Mouse (Mus musculus): ENCODE measurements at regions not wholly inside any gene's neighbourhood (a gene's known extent, or its start where the extent isn't known, plus 50 kb on each side); places are given as distances from the start of the nearest gene placed in this dataset.

DNA sequence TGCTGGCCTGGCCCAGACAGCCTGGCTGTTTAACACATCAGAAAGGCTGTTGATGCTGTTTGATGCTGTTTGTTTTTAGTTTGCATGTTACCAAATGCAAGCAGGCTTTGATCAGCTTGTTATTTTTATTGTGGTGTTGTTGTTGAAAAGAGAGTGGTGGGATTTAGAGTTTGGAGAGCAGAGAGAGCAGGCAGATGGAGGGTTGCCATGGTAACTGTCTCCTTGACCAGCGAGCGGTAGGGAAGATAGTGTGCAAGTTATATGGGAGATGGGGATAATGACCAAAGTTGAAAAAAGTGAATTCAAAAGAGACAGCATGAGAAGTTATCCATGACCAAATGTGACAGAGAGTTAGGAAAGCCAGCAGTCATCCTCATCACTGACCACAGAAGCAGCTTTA, 83.3 kb downstream of the Cmc2 start:
- DNase-seq (ENCODE audit: low spot score), result no peak

DNA sequence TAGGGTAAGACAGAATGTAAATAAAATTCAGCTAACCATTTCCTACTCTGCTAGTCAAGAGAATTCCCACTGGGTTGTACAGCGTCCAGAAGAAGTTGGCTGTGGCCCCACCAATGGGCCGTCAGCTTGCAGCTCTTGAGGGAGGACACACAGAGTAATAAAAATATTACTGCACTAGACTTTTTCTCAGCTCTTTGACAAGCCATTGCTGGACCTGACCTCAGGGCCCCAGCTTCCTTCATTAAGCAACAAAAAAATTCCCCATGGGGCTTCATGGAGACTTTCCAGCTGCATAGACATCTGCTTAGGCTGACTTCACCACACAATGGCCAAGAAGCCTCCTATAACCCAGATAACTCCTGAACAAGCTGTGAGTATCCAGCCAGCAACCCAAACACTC, 89.1 kb downstream of the Cmc2 start:
- DNase-seq (ENCODE audit: low spot score), result peak; percentile 8

DNA sequence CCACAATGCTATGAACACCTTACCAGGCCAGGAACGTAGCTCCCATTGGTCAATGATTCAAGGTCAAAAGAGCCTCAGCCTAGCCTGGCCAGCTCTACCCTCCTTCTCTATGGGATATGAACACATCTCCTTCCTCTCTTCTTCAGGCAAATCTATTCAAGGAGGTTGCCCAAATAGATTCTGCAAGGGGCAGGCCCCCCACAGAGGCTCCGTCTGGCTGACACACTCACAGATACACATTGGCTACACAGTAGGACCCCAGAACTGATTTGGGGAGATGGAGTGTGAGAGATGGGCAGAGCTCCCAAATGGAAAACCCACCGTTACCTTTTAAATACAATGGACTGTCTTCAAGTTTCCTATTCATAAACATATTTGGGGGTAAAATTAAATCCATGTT, 91.6 kb downstream of the Cmc2 start:
- no peak for DNase-seq (ENCODE audit: low spot score)

DNA sequence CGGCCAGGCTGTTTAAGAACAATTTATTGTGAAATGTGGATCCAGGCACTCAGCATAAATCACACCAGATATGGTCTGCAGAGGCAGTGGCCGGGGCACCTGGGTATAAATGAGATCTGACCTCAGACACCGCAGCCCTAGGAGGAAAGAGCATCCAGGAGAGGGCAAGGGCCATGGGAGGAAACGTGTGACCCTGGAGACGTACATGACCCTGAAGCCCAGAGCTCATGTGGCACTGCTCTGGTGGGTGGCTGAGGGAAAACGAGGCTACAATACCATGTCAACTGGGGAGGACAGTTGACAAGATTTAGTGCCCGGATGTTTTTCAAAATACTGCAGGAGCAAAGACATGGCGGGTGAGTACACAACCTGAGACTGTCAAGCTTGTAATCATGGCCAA, 93.0 kb downstream of the Cmc2 start:
- DNase-seq (ENCODE audit: low spot score), result no peak

DNA sequence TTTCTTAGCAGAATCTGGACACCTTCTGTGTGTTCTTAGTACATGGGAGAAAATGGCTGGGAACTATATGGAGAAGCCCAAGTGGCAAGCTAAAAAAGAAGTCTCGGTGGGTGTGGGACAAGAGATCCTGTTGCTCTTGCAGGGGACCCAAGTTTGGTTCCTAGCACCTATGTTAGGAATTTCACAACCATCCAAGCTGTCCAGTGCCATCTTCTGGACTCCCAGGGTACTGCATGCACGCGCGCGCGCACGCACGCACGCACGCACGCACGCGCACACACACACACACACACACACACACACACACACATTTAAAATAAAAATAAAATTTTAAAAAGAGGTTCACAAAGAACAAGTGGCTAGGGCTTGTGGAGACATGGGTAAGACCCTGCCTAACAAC, 94.1 kb downstream of the Cmc2 start:
- DNase-seq (ENCODE audit: low spot score), result no peak

DNA sequence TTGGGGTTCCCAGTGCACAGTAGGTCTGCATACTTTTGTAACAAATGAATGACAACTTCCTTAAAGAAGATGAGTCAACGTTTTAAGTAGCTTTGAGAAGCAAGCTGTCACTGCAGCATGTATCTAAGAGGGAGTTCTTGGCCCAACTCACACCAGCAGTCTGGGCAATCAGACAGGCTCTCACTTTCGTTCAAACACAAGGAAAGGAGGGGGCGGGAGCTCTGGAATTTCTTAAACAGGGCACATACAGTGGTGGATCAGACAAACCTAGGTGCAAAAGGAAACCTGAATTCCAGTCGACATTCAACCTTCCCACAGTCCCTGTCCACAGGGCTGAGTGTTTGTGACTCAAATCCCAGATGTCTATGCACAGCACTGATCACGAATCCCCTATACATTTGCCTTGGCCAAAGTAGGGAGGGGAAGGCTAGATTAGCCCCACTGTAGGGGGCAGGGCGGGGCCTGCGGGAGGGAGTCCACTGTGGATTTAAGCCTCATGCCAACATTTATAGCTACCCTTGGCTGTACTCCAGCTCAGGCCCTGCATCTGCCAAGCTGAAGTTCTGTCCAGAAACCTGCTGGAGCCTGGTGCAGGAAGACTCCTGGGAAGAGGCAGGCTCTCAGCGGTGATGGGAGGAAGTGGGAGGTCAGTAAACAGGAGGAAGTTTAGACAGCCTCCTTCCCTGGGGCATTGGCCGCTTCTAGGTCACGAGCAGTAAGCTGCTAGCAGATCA, 81.5 kb upstream of the Cdyl2 start:
- DNase-seq (ENCODE audit: low spot score), result peak; percentile 9

DNA sequence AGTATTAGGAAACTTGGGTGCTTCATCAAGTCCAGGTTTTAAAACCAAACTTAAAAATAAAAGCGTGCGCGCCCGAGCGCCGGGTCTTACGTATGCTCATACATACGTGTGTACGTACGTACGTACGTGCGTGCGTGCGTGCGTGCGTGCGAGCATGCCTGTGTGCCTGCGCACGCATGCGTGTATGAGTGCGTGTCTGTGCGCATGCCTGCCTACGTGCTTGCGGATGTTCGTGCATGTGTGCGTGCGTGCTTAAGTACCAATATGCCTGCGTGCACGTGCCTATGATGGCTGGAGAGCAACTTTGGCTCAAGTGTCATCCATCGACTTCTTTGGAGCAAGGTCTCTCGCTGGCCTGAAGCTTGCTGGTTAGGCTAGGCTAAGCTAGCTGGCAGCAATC, 68.5 kb upstream of the Cdyl2 start:
- DNase-seq (ENCODE audit: low spot score), result no peak

DNA sequence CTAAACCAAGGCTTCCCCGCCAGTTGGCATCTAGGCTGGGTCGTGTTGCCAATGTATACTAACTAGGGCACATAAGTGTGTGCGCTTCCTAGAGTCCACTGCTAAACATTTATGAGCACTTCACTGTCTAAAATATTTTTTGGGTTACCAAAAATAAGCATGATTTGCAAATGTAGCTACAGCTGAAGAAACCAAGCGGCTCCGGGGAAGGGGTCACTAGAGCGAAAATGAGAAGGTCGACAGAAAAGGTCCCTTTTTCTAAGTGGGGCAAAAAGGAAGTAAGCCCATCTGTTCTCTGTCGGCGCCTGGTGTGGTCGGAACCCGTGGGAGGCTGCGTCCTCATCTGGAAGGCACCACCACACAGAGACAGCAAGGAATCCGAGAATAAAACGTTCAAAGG, 67.8 kb upstream of the Cdyl2 start:
- DNase-seq (ENCODE audit: low spot score), result no peak

DNA sequence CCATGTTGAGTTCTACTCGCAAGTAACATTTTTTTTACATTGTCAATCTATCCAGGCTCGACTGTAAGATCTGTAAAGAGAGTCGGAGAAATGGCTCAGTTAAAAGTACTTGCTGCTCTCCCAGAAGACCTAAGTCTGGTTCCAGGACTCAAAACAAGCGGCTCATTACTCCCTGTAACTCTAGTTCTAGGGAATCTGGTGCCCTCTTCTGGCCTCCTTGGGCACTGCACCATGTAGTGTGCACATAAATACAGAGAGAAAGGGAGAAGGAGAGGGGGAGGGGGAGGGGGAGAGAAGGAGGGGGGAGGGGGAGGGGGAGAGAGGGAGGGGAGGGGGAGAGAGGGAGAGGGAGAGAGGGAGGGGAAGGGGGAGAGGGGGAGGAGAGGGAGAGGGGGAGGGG, 66.2 kb upstream of the Cdyl2 start:
- DNase-seq (ENCODE audit: low spot score), result no peak

DNA sequence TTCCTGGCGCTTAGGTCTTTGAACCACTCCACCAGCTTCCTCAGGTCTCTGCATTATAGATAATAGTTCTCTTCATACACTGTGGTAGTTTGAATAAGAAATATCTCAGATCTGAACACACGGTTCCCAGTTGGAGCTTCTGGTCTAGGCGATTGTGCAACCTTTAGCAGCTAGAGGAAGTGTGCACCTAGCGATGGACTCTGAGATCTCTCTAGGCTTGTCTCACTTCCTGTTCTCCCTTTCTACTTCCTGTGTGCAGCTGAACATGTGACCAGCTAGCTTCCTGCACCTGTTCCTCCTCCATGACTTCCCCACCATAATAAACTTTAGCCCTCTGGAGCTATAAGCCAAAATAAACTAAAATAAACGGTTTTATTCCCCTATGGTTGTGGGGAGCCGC, 62.9 kb upstream of the Cdyl2 start:
- no peak for DNase-seq (ENCODE audit: low spot score)

DNA sequence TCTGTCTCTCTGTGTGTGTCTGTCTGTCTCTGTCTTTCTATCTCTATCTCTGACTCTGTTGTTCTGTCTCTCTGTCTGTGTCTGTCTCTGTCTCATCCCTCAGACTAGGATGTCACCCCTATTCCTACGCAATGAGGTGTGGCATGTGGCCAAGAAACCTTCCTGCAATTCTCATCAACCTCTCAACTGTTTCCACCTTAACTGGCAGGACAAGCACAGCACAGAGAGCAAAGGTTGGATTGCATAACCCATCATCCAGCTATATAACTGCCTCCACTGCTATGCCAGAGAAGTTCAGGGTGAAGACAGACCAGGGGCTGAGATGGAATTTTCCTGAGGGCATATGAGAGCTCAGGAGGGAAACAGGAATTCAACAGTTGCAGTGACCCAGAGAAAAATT, 60.3 kb upstream of the Cdyl2 start:
- no peak for DNase-seq (ENCODE audit: low spot score)

DNA sequence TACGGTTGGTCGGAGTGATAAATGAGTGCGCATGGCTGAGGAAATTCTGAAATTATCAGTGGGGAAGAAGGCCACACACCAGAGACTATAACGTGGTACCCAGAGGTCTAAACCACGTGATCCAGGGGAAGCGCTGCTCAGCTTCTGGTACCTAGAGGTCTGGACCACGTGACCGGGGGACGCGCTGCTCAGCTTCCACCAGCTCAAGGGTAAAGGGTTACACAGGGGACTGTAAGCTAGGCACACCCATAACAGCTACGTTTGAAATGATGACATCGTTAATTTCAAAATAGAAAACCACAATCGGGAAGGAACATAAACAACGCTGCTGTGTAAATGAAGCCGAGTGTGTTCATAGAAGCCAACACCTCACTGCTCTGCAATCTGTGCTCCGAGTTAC, 57.5 kb upstream of the Cdyl2 start:
- no peak for DNase-seq (ENCODE audit: low spot score)
